Mouse (Mus musculus) erythroid progenitor cell, adult 5-6 weeks (primary cell): ENCODE measurements around the gene Upk2. TPM values are rescaled to one million over a fixed set of nuclear protein-coding genes. Genes with fewer than 3 reads are reported as not detected.

Source experiments
- ATAC-seq: replicated peaks from 2 replicates; pipeline ENCODE4 v1.8.0; 2016; ENCODE audit warnings: moderate number of reproducible peaks, mild to moderate bottlenecking, moderate TSS enrichment, inconsistent platforms; ENCODE audit not compliant: poor library complexity, low FRiP score, severe bottlenecking
- total RNA-seq, 2 experiments: library from RNA; stranded (forward) in 1 of 2; stranded (reverse) in 1 of 2; fragments of 150-400 nt in 1 of 2; fragments of 186-747, 209-891 nt in 1 of 2; gene quantifications; 2 replicates each; pipeline versions ENCODE4 v1.2.3 to v1.2.4; 2015 to 2017; ENCODE audit warnings: low replicate concordance in 2 of 2

Gene Upk2
- total RNA-seq (2015; ENCODE audit: low replicate concordance) (not detected in 2 replicates), total RNA-seq (2017; ENCODE audit: low replicate concordance) (not detected in 2 replicates)

DNA sequence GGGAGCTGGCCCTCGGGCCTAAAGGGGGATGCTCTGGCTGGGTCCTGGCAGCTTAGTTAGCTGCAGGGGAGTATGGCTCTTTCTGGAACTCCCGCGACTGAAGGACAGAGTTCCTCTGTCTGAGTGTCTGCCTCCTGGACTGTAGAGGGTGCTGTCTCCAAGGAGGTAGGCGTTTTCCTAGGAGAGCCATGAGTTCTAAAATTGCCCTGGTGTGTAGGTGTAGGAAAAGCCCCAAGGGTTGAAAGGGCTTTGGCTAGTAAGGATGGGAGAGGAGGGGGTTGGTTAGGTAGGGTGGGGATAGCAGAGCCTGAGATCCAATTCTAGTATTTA lies at the start of gene Upk2:
Upk2 (minus strand) TSS at position 86 of the 330 bp plus-strand sequence.
- no peak for ATAC-seq

DNA sequence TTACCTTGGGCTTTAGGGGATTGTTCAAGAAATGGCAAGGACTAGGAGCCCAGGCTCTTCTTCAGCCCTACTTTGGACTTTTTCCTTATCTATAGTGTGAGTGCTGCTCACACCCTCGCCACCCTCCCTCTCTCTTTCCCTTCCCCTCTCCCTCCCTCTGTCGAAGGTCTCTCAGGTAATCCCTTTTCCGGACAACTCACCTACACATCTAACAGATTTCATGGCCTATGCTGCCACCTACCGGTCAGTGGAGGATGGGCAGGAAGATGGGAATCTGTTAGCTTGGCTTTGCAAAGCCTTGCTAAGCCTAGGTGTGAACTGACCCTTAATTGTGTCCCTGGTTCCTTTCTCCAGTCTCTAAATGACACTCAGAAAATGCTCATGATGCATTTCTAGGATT lies 47.2 kb upstream of the Upk2 start:
- ATAC-seq = peak; percentile 72

DNA sequence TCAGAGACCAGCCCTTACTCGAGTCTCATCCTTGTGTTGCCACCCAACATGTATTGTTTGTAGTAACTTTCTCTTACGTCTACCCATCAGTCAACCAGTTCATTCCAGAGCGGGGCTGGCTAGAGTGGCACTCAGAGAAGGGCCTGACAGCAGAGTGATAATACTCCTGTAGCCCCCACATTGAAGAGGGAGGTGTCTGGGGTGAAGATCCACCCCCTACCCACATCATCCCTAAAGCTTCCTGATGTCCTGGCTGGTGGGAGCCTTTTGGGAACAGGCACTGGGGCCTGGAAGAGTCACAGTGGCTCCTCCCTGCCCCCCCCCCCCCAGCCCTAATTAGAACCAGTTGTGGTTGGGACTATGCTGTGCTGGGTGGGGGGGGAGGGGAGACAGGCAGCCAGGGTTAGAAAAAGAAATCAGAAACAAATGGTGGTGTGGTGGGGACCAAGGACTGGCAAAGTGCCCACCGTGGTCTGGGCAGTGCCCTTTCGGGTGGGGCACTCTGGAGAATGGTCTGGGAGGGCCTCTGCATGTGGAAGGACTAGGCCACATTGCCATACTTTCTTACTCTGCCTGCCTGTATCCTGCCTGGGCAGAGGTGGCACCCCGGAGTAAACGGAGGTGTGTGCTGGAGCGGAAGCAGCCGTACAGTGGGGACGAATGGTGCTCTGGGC lies 46.6 kb upstream of the Upk2 start:
- no peak for ATAC-seq

DNA sequence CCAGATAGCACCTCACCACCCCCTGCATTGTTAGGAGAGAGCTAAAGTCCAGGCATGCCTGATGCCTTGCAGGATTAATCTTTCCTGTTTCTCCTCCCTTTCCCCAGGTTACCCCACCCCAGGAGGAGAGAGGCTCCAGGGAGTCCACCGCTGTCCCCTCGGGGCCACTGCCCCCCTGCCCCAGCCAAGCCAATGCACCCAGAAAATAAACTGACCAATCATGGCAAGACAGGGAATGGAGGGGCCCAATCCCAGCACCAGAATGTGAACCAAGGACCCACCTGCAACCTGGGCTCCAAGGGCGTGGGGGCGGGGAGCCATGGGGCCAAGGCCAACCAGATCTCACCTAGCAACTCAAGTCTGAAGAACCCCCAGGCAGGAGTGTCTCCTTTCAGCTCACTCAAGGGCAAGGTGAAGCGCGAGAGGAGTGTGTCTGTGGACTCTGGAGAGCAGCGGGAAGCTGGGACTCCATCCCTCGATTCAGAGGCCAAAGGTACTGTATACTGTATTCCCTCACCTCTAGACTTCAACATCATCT lies 45.9 kb upstream of the Upk2 start:
- no peak for ATAC-seq

DNA sequence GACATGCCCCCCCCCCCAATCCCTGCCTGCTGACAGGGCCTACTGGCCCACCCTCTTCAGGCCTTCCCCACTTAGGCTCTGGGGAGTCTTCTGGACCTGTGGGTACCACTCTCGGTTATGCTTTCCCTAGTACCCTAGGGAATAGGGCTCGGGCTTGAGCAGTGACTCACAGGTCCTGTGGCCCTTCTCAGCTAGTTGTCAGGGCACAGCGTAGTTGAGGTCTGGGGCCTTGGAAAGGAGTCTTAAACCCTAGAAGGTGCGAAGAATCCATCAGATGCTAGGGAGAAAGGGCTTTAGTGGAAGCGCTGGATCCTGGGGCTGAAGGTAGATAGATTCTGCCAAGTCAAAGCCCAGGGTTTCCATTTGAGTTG lies 45.4 kb upstream of the Upk2 start:
- no peak for ATAC-seq

DNA sequence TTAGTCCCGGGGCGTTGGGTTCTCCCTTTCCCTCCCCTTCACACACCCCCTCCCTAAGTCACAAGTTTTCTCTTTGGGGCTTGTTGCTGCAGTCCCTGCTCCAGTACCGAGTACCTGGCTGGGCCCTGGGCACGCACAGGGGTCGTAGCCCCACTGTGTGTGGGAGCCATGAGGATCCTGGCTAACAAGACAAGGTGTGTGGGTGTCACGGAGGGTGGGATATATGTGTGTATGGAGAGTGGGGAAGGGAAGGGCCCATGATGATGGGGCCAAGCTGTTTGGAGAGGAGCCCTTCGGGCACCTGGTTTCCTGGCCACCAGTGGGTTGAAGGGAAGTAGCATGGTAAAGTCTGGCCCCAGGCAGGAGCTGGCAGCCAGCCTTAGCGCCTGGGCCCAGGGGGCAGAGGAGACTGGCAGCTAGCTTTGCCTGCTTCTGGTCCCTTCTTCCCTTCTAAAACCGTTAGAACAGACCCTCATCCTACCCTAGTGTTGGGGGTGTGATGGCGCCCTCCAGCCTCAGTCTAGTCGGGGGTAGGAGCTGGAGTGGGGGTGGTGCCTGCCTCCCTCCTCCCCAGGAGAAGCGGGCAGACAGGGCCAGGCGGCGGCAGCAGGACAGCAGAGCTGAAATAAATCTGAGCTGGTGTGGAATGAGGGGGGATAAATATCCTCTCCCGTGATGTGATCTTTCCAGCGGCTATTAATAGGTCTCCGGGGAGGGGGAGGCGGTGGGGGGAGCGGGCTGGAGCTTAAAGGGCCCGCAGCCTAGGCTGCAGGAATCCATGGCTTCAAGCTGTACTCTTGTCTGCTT lies 44.8 kb upstream of the Upk2 start:
- ATAC-seq = no peak

DNA sequence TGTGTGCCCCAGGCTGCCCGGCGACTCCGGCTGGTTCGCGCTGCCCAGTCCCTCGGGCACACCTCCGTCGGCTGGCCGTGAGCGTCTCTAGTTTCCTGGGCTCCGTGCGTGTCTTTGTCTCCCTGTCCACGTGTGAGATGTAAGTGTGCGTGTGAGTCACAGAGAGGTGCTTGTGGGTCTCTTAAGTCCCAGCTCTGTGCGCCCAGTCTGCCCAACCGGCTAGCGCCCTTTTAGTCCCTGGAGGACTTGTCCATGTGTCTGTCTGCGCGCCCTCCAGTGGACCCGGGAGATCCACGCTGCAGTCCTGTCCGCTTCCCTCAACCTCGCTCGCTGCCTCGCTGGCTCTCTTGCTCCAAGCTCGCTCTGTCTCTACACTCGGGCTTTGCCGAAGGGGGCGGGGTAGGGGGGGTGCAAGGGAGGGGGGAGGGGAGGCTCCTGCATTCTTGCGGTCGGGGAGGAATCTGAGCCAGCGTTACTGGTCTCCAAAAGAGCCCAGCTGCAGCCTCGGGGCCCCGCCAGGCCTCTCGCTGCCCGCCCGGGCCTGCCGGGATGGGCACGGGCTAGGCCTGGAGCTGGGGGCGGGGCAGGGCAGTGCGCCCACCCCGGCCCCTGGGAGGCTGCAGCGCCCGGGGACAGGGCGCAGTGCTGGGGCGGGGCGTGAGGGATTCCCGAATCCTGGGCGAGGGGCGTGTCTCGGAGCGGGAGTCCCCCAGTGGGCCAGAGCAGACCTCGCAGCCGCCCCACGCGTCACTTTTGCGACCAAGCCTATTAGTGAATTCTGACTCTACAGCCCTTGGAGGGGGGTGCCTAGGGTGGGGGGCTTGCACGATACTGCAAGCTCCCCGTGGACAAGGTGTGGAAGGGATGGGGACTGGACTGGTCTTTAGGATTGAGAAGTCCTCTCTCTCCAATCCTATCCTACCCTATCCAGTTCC lies 43.9 kb upstream of the Upk2 start:
- no peak for ATAC-seq

DNA sequence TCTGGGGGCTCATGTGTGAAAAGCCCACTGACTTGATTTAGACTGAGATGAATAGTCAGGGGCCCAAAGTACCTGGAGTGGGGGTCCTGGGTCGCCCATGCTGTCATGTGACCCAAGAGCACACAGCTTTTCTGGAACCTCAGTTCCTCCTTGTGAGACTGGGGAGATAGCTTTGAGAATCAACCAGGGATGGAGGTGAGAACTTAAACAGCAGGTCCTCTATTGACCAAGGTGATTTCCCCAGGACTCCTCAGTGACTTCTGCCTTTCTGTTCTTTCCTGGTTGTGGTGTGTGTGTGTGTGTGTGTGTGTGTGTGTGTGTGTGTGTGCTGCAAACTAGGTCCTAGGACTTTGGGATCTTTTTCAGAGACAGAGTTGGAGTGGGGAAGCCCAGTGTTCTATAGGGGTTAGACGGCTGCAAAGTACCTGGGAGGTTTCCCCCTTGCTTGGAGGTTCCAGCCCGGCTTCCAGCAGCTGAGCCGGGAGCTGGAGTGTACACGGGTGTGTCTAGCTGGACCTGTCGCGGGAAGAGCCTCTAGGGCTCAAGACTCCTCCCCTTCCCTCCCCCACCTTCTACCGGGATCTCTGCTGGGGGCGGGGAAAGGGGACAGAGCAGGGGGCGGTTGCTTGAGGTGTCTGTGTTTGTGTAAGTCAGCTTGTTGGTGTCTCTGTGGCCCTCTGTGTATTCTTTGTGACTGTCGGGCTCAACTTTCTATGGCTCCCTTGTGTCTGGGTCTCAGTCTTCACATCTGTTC lies 43.0 kb upstream of the Upk2 start:
- ATAC-seq = no peak

DNA sequence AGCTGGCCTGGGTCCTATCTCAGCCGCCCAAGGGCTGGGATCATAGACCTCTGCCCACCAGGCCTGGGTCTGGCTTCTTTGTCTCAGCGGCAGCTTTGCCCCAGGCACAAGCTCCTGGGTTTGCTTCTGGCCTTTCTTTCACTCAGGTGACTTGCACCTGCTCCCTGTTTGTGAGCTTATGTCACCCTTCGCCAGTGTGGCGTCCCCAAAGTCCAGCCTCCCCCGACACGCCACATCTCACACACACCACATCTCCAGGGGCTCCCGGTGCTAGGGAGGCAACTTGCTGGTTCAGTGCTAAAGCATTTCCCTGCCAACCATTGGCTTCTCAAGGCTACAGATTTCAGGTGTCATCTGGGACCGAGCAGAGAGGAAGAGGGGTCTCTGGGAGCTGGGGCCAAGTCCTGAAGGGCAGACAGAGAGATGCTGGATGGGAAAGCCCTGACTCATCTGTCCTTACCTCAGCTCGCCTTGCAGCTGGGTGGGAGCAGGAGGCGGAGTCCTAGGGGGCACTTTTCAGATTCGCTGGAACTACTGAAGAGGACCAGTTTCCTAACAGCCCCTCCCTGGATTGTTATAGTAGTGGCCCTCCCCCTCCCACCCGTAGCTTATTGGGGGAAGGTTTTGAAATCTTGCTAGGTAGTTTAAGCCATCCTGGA lies 42.2 kb upstream of the Upk2 start:
- ATAC-seq = no peak

DNA sequence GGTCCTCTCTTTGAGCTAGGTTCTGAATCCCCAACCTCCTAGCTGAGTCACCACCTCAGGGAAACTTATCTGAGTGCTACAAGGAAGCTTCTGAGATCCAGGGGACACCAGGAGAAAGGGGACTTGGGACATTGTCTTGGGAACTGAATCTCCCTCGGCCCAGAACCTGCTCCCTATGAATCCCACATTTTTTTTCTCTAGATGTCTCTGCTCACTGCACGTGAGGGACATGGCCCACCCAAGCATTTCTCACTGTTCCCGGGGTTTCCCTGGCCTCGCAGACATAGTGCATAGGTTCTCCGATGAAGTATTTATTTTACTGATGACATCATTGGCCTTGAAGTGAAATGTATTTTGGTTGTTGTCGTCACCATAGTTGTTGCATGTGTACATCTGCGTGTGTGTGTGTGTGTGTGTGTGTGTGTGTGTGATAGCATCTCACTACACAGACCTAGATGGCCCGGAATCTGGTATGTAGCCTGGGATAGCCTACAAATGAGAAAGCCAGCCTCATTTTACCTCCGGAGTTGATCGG lies 41.1 kb upstream of the Upk2 start:
- no peak for ATAC-seq

DNA sequence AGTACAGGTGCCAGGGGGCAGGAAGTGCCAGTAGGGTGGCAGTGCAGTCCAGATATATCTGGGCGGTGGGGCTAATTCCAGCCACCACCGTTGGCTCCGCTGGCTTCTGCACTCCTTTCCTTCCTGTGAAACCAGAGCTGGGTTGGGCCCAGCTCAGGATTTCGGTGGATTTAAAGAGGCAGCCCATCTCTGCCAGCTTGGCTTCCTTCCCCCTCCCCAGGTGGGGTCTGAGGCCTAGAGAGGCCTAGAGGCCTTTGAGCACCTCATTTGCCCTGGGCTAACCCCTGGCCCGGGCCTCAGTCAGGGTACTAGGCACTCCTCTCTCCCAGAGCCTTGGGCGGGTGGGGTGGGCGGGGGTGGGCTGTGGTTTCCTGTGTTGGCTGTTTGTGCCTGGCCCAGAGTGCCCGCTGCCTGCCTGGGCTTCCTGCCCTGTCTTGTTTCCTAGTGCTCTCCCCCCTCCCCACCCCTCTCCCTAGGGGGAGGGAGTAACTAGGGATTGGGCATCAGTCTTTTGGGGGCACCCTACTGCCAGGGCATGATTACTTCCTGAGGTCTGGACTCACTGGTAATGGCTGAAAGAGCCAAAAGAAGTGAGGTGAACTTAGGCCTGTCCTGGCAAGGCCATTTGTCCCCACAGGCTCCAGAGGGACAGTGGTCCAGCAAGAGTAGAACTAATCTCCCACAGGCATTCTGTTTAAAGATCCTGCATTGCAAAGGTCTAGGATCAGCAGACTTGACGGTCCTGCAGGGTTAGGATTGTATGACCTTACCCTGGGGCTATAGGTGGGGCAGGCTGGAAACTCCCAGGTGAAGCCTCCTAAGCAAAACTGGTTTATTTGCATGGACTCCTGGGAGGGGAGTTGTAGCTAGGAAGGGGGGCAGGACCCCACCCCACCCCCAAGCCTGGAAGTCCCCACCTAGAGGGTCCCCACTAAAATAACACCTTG lies 40.4 kb upstream of the Upk2 start:
- no peak for ATAC-seq

DNA sequence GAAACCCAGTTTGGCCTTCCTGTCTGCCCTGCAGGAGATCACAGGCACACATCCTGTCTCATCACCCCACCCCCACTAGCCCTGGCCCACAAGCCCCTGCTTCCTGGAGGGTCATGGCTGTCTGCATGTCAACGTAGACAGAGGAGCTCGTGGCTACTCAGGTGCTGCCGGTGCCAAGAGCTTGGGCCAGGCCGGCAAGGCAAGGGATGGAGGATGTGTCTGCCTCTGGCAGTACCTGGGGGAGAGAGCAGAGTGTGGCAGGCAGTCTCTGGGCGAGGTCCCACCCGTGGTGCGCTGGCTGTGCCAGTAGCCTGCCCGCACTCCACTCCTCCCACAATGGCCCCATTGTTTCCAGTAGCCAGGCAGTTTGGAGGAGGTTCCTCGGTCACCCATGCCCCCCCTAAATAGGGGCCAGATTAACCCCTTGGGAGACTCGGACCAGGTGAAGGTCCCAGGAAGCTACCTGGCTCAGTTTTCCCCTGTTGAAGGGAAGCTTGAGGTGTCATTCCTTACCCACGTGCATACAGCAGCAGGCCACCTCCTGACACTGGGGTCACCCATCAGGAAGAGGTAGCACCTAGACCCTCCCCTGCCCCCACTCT lies 39.6 kb upstream of the Upk2 start:
- ATAC-seq = no peak

DNA sequence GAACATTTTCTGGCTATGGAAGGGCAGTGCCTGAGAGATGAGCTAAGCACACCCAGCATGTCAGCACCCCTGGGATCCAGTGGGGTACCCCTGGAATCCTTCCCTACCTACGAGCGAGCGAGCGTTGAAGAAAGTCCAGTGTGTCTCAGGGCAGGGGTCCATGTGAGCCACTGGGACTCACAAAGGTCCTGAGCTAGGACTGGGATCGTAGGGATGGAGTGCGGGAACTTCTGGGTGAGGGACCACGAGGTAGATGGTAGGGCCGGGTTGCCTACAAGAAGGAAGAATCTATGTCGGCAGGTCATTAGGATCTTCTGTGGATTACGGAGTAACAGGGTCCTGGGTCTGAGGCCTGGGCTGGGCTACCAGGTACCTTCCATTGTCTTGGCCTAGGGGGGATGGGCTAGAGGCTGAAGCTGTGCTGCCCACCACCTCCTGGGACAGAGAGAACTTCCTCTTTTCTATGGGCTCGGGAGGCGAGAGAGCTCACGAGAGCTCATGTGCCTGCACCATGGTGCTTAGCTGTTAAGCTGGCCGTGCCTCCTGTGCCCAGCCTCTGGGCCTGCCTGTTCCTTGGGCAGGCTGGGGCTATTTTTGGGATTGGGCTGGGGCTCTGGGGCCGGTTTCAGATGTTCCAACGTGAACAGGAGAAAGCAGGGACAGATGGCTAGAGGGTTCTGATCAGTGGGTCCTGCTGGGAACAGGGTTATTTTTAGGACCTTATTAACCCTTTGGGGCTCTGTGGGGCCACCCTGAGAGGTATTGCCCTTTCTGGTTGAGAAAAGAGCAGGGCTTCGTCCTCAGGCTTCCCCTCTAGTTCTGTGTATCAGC lies 38.1 kb upstream of the Upk2 start:
- ATAC-seq = no peak

DNA sequence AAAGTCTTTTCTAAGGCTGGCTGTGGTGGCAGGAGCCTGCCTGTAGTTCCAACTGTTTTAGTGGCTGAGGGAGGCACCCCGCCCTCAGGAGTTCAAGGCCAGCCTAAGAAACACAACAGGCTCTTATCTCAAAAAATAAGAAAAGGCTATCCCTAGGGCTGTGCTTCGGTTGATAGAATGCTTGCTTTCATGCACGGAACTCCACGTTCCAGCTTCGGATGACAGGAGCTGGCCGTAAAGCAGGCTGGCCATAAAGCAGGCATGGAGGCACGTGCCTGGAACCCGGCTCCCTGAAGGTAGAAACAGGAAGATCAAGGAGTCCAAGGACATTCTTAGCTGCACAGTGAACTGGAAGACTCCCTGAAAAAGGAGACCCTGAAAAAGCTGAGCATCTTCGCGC lies 36.6 kb upstream of the Upk2 start:
- ATAC-seq = no peak

DNA sequence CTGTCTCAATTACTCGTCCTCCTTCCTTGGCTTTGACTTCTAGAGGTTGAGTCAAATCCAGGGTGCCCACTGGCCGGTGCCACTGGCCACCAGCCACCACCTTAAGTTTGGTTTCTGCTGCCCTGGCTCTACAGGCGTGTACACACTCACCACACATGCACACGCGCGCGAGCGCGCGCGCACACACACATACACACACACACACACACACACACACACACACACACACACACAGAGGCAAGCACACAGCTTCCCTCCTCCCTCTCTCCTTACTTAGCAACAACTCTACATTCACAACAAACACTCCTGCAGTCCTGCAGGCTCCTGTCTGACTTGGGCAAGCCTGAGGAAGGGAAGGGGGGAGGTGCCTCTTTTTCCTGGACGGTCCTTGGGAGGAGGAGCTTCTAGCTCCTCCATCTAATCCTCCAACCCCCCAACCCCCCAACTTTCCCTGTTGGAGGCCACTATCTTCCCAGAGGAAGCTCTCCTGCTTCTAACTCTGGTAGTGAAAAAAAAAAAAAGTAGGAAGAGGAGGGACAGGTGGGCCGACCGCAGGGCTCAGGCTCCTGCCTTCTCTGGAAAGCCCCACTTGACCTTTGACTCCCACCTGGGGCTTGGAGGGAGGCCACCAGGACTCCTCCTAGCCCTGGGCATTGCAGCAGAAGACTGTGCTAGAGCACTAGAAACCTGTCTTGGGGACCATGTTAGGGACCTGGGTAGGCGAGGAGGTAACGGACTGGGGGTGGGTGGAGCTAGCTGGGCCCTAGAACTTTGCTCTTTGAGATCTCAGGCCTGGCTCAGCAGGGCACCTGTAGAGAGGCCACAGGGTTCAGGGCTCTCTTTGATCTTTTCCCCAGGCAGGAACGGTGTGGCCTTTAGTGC lies 35.6 kb upstream of the Upk2 start:
- ATAC-seq = no peak
